Mouse (Mus musculus): ENCODE results near the gene St8sia1. TPM values are rescaled to one million over a fixed set of nuclear protein-coding genes. Genes with fewer than 3 reads are reported as not detected.

The St8sia1 gene
- polyA plus RNA-seq, 1 experiment, result not detected

DNA sequence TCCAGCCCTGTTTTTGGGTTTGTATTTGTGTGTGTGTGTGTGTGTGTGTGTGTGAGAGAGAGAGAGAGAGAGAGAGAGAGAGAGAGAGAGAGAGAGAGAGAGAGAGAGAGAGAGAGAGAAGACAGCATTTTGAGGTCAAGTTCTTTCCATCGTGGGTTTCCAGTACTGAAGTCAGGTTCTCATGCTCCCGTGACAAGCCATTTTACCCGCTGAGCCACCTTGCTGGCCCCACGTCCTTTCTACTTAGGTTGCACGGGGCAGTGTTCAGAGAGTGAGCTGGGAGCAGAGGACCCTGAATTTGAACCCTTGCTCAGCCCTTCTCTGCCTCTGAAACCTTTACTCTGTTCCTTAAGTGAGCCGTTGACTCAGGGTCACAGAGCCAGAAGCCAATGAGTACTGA is 17.2 kb downstream of the St8sia1 start:
- no peaks in the 10 kb centered on the region for H3K36me3 ChIP-seq (ENCODE audit: control insufficient read depth)
- no peak for TF ChIP-seq TAL1 (IDR thresholded peaks at IDR 0.05; ENCODE audit: low read length)
- TF ChIP-seq GATA1 (IDR thresholded peaks at IDR 0.05; ENCODE audit: low read length), result no peak
- H3K4me1 ChIP-seq (ENCODE audit: control insufficient read depth), result no peaks in the 10 kb centered on the region
- H3K27me3 ChIP-seq (ENCODE audit: control insufficient read depth), result no peaks in the 10 kb centered on the region
- H3K4me3 ChIP-seq (replicated peaks), result no peak overlapping the region
- no peaks in the 10 kb centered on the region for H3K9me3 ChIP-seq (ENCODE audit: control insufficient read depth, low read length)

DNA sequence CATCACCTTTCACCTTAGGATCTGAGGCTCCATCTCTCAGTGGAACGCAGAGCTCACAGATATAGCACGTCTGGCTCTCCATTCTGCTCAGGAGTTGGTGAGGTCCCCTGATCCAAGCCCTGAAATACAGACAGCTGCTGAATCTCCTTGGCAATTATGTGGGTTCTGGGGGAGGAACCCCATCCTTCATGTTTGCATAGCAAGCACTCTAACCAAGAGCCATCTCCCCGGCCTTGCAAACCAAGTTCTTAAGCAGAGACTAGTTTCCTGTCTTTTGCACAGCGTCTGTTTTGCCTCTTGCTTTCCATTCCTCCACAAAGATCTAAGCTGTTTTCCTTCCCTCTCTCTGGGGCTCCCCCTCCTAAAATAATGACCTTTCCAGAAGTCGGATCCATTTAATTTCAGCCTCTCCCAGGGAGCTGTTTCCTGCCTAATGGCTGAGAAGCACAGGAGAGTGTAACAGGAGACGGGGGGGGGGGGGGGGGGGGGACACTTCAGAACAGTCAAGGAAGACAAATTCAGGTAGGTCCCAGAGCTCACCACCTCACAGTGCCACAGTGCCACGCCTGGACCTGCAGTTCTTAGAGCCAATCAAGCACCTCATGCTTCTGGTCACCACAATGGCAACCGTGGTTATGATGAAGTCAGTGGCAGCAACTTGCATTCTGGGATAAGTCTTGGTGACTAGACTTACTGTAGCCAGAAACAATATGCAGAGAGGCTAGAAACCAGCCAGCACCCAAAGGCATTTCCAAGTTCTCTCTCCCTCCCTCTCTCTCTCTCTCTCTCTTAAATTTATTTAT is 18.0 kb downstream of the St8sia1 start:
- TF ChIP-seq TAL1 (IDR thresholded peaks at IDR 0.05; ENCODE audit: low read length) (no peak), GATA1 (IDR thresholded peaks at IDR 0.05; ENCODE audit: low read length) (no peak)
- no peaks in the 10 kb centered on the region for H3K4me1 ChIP-seq (ENCODE audit: control insufficient read depth)
- H3K4me3 ChIP-seq (replicated peaks), result no peak overlapping the region
- no peaks in the 10 kb centered on the region for H3K36me3 ChIP-seq (ENCODE audit: control insufficient read depth)
- no peaks in the 10 kb centered on the region for H3K27me3 ChIP-seq (ENCODE audit: control insufficient read depth)
- no peaks in the 10 kb centered on the region for H3K9me3 ChIP-seq (ENCODE audit: control insufficient read depth, low read length)

DNA sequence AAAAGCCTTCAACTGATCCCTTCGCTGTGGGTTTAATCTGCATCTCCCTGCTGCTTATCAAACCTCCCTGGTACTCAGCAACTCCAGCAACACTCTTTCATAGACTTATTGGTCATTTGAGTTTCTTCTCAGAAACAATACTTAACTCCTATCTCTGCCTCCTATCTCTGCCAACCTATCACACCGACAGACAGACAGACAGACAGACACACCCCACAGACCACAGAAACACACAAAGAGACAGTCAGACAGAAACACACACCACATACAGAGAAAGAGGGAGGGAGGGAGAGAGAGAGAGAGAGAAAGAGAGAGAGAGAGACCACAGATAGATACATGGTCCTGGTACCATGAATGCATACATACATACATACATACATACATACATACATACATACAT is 18.8 kb downstream of the St8sia1 start:
- Histone ChIP-seq H3K27me3 (ENCODE audit: control insufficient read depth) (no peaks in the 10 kb centered on the region), H3K9me3 (ENCODE audit: control insufficient read depth, low read length) (no peaks in the 10 kb centered on the region), H3K4me3 (replicated peaks) (no peak overlapping the region), H3K36me3 (ENCODE audit: control insufficient read depth) (no peaks in the 10 kb centered on the region), H3K4me1 (ENCODE audit: control insufficient read depth) (no peaks in the 10 kb centered on the region)
- TF ChIP-seq TAL1 (IDR thresholded peaks at IDR 0.05; ENCODE audit: low read length), result no peak
- no peak for TF ChIP-seq GATA1 (IDR thresholded peaks at IDR 0.05; ENCODE audit: low read length)

DNA sequence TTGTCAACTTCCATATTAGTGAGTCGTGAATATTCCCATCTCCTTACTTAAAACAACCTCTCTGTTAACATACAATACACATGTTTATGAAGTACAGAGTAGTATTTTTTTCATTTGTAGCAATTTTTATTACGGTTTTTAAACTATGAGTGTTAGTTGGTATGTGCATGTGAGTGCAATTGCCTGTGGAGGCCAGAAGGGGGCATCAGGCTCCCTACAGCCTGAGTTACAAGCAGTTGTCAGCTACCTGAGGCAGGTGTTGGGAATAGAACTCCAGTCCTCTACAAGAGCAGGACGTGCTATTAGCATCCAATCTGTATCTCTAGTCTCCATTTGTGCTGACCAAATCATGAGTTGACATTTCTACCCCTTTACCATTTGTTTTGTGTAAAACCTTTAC is 19.8 kb downstream of the St8sia1 start:
- no peak overlapping the region for H3K4me3 ChIP-seq (replicated peaks)
- no peaks in the 10 kb centered on the region for H3K4me1 ChIP-seq (ENCODE audit: control insufficient read depth)
- TF ChIP-seq GATA1 (IDR thresholded peaks at IDR 0.05; ENCODE audit: low read length) (no peak), TAL1 (IDR thresholded peaks at IDR 0.05; ENCODE audit: low read length) (no peak)
- no peaks in the 10 kb centered on the region for H3K9me3 ChIP-seq (ENCODE audit: control insufficient read depth, low read length)
- no peaks in the 10 kb centered on the region for H3K36me3 ChIP-seq (ENCODE audit: control insufficient read depth)
- no peaks in the 10 kb centered on the region for H3K27me3 ChIP-seq (ENCODE audit: control insufficient read depth)

DNA sequence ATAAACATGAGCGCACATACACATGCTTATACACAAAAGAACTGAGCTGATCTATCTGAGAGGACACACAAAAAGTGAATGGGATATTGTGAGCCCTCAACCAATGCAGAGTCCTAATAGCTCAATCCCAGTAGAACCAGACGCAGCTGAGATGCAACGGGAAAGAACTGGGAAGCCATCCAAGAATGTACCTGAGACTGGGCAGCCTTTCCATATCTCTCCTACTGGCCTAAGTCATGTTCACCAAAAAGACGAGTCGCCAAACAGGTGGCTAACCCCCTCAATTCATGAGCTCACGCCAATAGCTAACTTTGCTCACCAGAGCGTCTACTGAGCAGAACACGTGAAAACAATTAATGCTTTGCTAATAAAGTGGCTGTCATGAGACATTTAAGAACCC is 20.8 kb downstream of the St8sia1 start:
- TF ChIP-seq TAL1 (IDR thresholded peaks at IDR 0.05; ENCODE audit: low read length) (no peak), GATA1 (IDR thresholded peaks at IDR 0.05; ENCODE audit: low read length) (no peak)
- H3K27me3 ChIP-seq (ENCODE audit: control insufficient read depth), result no peaks in the 10 kb centered on the region
- no peak overlapping the region for H3K4me3 ChIP-seq (replicated peaks)
- no peaks in the 10 kb centered on the region for H3K36me3 ChIP-seq (ENCODE audit: control insufficient read depth)
- no peaks in the 10 kb centered on the region for H3K9me3 ChIP-seq (ENCODE audit: control insufficient read depth, low read length)
- H3K4me1 ChIP-seq (ENCODE audit: control insufficient read depth), result no peaks in the 10 kb centered on the region

DNA sequence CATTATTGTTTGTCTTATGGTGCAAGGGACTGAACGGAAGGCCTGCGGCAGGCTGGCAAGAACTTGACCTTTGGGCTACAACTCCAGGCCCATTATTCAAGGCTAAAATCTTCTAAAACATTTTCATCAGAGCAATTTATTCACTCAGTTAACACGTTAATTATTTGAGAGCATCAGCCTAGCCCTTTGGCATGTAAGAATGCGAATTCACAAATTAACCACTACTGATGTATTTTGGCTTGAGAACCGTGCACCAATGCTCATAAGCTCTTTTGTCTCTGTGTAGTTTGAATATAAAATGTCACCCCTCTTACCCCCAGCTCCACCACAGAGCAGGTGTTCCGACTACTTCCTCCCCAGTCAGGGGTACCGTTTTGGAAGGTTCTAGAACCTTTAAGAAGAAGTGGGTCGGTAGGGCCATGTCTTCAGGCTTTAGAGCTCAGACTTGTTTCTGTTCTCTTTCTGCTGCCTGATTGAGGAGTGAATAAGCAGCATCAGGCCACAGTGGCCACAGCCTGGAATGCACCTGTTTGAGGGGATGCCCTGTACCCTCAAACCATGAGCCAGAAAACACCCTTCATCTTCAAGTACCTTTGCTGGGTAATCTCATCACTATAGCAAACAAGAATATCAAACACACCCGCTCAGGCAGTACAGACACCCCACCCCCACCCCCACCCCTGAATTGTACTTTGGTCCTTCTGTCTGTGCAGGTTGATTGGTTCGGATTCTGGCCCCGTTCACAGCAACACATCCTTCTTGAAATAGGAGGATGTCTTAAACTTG is 22.5 kb downstream of the St8sia1 start:
- no peaks in the 10 kb centered on the region for H3K27me3 ChIP-seq (ENCODE audit: control insufficient read depth)
- no peak for TF ChIP-seq GATA1 (IDR thresholded peaks at IDR 0.05; ENCODE audit: low read length)
- H3K4me1 ChIP-seq (ENCODE audit: control insufficient read depth), result no peaks in the 10 kb centered on the region
- no peaks in the 10 kb centered on the region for H3K36me3 ChIP-seq (ENCODE audit: control insufficient read depth)
- no peaks in the 10 kb centered on the region for H3K9me3 ChIP-seq (ENCODE audit: control insufficient read depth, low read length)
- no peak overlapping the region for H3K4me3 ChIP-seq (replicated peaks)

DNA sequence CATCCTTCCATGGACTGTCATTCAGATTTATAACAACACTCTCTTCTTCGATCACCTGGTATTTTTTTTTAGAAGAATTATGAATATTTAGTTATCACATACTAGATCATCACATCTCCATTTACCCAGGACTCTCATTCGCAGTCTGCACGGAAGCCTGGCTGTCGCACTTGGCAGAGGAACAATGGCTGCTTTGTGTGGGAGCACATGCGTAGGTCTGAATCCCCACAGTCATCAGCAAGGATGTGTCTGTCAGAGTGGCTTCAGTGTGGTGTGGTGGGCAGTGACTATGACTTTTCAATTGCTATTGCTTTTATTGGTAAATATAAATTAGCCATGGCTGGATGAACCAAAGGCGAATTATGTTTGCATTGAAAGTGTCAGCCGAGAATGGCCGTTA is 23.2 kb downstream of the St8sia1 start:
- no peaks in the 10 kb centered on the region for H3K36me3 ChIP-seq (ENCODE audit: control insufficient read depth)
- no peaks in the 10 kb centered on the region for H3K4me1 ChIP-seq (ENCODE audit: control insufficient read depth)
- H3K4me3 ChIP-seq (replicated peaks), result no peak overlapping the region
- TF ChIP-seq TAL1 (IDR thresholded peaks at IDR 0.05; ENCODE audit: low read length) (no peak), GATA1 (IDR thresholded peaks at IDR 0.05; ENCODE audit: low read length) (no peak)
- H3K27me3 ChIP-seq (ENCODE audit: control insufficient read depth), result no peaks in the 10 kb centered on the region
- no peaks in the 10 kb centered on the region for H3K9me3 ChIP-seq (ENCODE audit: control insufficient read depth, low read length)

DNA sequence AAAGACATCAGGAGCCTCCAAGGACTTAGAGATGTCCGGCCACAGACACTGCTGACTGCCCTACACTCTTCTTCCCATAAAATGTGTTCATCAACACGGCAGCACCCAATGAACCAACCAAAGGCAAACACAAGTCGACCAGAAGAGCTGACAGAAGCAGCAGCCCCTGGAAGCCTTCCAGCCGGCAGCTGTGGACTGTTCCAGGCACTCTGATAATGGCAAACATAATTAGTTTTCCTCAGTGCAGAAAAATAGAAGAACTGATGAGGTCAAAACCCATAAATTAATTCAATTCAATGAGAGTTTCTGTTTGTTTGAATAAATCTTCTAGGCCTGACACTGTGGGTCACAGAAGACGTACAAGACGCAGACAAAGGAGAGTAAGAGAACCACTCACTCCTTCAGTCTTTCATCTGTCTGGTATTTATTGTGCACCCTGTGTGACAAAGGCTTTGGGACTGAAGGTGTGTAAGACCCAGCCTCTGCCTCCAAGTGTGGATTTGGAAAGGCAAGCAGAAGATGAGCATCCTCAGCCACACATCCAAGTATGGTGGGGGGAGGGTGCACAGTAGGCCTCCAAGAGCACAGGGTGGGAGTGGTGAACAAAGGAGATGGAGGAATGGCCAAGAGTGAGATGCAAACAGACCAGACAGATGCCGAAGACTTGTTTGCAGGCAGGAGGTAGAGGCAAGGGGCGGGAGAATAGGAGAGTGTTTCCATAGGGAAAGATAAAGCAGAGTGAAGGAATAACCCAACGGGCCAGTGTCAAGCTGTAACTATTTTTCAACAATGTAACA is 25.5 kb downstream of the St8sia1 start:
- no peaks in the 10 kb centered on the region for H3K4me1 ChIP-seq (ENCODE audit: control insufficient read depth)
- H3K36me3 ChIP-seq (ENCODE audit: control insufficient read depth), result no peaks in the 10 kb centered on the region
- TF ChIP-seq TAL1 (IDR thresholded peaks at IDR 0.05; ENCODE audit: low read length), result no peak
- no peak for TF ChIP-seq GATA1 (IDR thresholded peaks at IDR 0.05; ENCODE audit: low read length)
- H3K9me3 ChIP-seq (ENCODE audit: control insufficient read depth, low read length), result no peaks in the 10 kb centered on the region
- no peak overlapping the region for H3K4me3 ChIP-seq (replicated peaks)
- no peaks in the 10 kb centered on the region for H3K27me3 ChIP-seq (ENCODE audit: control insufficient read depth)

DNA sequence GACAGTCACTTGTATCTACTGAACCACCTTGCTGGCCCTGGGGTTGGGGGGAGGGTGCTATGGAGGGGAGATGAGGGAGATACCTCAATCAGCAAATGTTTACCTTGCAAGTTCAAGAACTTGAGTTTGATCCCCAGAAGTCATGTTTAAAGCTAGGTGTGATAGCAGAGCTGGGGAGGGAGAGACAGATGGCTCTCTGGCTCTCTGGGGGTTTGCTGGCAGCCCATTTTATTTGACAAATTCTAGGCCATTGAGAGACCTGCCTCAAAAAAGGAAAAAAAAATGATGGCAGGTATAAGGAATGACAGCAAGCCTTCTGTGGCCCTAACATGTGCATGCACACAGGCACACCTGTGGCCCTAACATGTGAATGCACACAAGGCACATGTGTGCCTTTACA is 26.2 kb downstream of the St8sia1 start:
- Histone ChIP-seq H3K36me3 (ENCODE audit: control insufficient read depth) (no peaks in the 10 kb centered on the region), H3K9me3 (ENCODE audit: control insufficient read depth, low read length) (no peaks in the 10 kb centered on the region), H3K4me3 (replicated peaks) (no peak overlapping the region), H3K4me1 (ENCODE audit: control insufficient read depth) (no peaks in the 10 kb centered on the region), H3K27me3 (ENCODE audit: control insufficient read depth) (no peaks in the 10 kb centered on the region)
- TF ChIP-seq TAL1 (IDR thresholded peaks at IDR 0.05; ENCODE audit: low read length) (no peak), GATA1 (IDR thresholded peaks at IDR 0.05; ENCODE audit: low read length) (no peak)
